Mouse (Mus musculus) stomach, embryonic 15.5 days (tissue): ENCODE measurements around the gene Cts8. TPM values are rescaled to one million over a fixed set of nuclear protein-coding genes. Genes with fewer than 3 reads are reported as not detected.

Experiments used
- ATAC-seq: fragments of 200-750 bp; cut with Nextera tagmentation; 2 replicates; pipeline ENCODE4 v1.8.0; 2017; ENCODE audit warnings: low read depth, moderate number of reproducible peaks, moderate TSS enrichment; ENCODE audit not compliant: insufficient read depth, low FRiP score
- H3K27ac ChIP-seq: fragments of 300-500 bp; sonication (generic); 2 replicates; pipeline ENCODE4 v1.5.1; 2015; ENCODE audit warnings: mild to moderate bottlenecking, inconsistent platforms
- H3K27me3 ChIP-seq: fragments of 300-500 bp; sonication (generic); replicated peaks from 2 replicates; pipeline ENCODE4 v1.6.1; 2015; ENCODE audit warnings: inconsistent platforms
- H3K36me3 ChIP-seq: fragments of 300-500 bp; sonication (generic); 2 replicates; pipeline ENCODE4 v1.6.1; 2015; ENCODE audit warnings: inconsistent platforms
- H3K4me1 ChIP-seq: fragments of 300-500 bp; sonication (generic); 2 replicates; pipeline ENCODE4 v1.6.1; 2015; ENCODE audit warnings: inconsistent platforms
- H3K4me2 ChIP-seq: fragments of 300-500 bp; sonication (generic); 2 replicates; pipeline ENCODE4 v1.6.1; 2015; ENCODE audit warnings: mild to moderate bottlenecking, inconsistent platforms
- H3K4me3 ChIP-seq: fragments of 300-500 bp; sonication (generic); replicated peaks from 2 replicates; pipeline ENCODE4 v1.5.1; 2015; ENCODE audit warnings: inconsistent platforms
- H3K9ac ChIP-seq: fragments of 300-500 bp; sonication (generic); 2 replicates; pipeline ENCODE4 v1.6.1; 2015; ENCODE audit warnings: inconsistent platforms
- H3K9me3 ChIP-seq: fragments of 300-500 bp; sonication (generic); 2 replicates; pipeline ENCODE4 v1.6.1; 2016; ENCODE audit warnings: inconsistent platforms
- WGBS: fragments of 180-500 bp; shearing (Covaris S2); methylation state at CpG from one replicate; pipeline ENCODE4 v1.1.7; 2015; 5-methylcytosine and 5-hydroxymethylcytosine counted together
- polyA plus RNA-seq: library from polyadenylated mRNA; unstranded; fragments of >200 nt; fragmentation: Nextera tagmentation; extraction: Ambion mirVana; gene quantifications from 2 replicates; pipeline ENCODE4 v1.2.1, GENCODE M21; 2015

The Cts8 gene
- polyA plus RNA-seq, result not detected in 2 replicates

GRCm38 (mm10) chr13:61255258-61255657 lies at the start of gene Cts8:
Cts8 (minus strand) TSS chr13:61255358.
- 90% methylated on average over 2 of the region's 2 CpGs for WGBS
- no peak within 1 kb of the TSS for H3K4me2 ChIP-seq
- no peak within 1 kb of the TSS for H3K27ac ChIP-seq
- H3K36me3 ChIP-seq, result no peaks in the 10 kb centered on the region
- H3K9ac ChIP-seq, result no peak within 1 kb of the TSS
- no peak within 1 kb of the TSS for H3K4me3 ChIP-seq
- no peaks in the 10 kb centered on the region for H3K4me1 ChIP-seq
- no peak for ATAC-seq
- no peaks in the 10 kb centered on the region for H3K27me3 ChIP-seq
- H3K9me3 ChIP-seq, result no peaks in the 10 kb centered on the region

GRCm38 (mm10) chr13:61288739-61289138 lies 33.6 kb upstream of the Cts8 start, which contains the start of gene Gm49398:
Gm49398 (minus strand) TSS chr13:61288839.
- no peak for ATAC-seq
- WGBS, result 79% methylated on average over 2 of the region's 2 CpGs
- no peak within 1 kb of the TSS for H3K4me2 ChIP-seq
- H3K4me3 ChIP-seq, result no peak within 1 kb of the TSS
- H3K9me3 ChIP-seq, result no peaks in the 10 kb centered on the region
- no peak within 1 kb of the TSS for H3K9ac ChIP-seq
- H3K4me1 ChIP-seq, result no peaks in the 10 kb centered on the region
- H3K27me3 ChIP-seq, result no peaks in the 10 kb centered on the region
- no peaks in the 10 kb centered on the region for H3K36me3 ChIP-seq
- H3K27ac ChIP-seq, result no peak within 1 kb of the TSS

DNA sequence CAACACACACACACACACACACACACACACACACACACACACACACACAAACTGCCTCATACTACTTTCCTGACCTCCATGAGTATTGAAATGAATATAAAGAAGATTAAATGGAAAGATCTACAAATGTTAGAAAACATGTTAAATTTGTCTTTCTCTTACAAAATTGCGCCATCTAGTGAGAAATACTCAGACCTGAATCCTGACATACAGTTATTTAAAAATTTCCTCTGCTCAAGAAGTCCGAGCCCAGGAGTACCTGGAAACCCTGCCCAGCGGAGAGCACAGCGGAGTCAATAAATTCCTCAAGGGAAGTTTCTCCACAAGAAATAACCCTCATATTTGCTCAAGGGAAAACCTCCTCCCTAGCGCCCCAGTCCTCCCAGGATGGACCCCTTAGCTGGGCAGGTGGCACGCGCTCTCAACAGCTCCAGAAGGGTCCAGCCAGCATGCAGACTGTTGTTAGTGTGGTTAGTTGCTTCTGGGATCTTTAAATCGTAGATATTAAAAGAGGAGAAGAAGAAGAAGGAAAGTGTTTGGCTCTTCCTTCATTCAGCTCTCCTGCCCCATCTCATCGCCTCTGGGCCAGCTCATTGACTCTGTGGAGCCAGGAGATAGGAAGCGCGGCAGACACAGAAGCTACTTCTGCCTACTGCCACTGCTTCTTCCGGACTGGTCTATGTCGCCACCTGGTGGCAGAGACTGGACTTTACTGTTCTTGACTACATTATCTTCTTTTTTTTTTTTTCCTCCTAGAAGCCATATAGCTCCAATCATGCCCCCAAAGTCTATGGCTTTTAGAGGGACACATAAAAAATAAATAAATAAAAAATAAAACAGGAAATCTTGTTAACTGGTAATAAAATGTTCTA lies 13.8 kb downstream of the Cts8 start:
- Histone ChIP-seq H3K9me3 (no peaks in the 10 kb centered on the region), H3K4me2 (no peak overlapping the region), H3K4me1 (no peaks in the 10 kb centered on the region), H3K27me3 (no peaks in the 10 kb centered on the region), H3K27ac (no peak overlapping the region), H3K9ac (no peak overlapping the region), H3K36me3 (no peaks in the 10 kb centered on the region), H3K4me3 (no peak overlapping the region)
- 61% methylated on average over 13 of the region's 13 CpGs for WGBS
- ATAC-seq, result no peak; the same call in 1 of the 2 replicates

DNA sequence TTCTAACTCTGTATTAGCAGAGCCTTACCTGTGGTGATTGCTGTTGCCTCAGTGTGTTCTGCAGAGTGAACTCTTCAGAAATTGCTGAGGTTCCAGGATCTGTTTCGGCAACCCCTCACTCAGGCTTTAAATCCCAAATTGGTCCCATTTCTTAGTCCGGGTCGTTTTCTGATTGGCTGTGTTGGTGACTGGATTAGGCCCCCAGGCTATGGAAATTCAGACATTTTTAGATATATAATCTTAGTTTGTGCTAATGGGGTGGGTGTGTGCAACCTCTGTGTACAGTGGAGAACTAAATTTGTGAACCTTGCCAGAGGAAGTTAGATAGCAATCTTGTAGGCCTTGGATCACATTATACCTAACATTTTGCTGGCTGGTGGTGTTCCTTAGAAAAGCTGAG lies 51.8 kb downstream of the Cts8 start, which contains the start of gene Cts6:
Gene Cts6 (minus strand): TSS at position 101 of the 400 bp plus-strand sequence.
- no peak for ATAC-seq
- Histone ChIP-seq H3K36me3 (no peaks in the 10 kb centered on the region), H3K9me3 (no peaks in the 10 kb centered on the region), H3K27me3 (no peaks in the 10 kb centered on the region), H3K4me1 (no peaks in the 10 kb centered on the region), H3K9ac (no peak within 1 kb of the TSS), H3K4me3 (no peak within 1 kb of the TSS), H3K27ac (no peak within 1 kb of the TSS), H3K4me2 (no peak within 1 kb of the TSS)
- WGBS, result 79% methylated on average over 3 of the region's 3 CpGs

Other genes with a start within 250 kb of the Cts8 start
- not detected in 2 replicates for gene Ctsj, start 249.4 kb downstream of the Cts8 start, polyA plus RNA-seq
- not detected in 2 replicates for gene Ctsq, start 214.7 kb downstream of the Cts8 start, polyA plus RNA-seq
- not detected in 2 replicates for gene Ctsr, start 91.1 kb downstream of the Cts8 start, polyA plus RNA-seq
- not detected in 2 replicates for gene Cts6, start 51.9 kb downstream of the Cts8 start, polyA plus RNA-seq
- gene Gm49398, start 33.5 kb upstream of the Cts8 start, polyA plus RNA-seq, result not detected in 2 replicates
- not detected in 2 replicates for gene Cts7, start 102.8 kb upstream of the Cts8 start, polyA plus RNA-seq